Mouse (Mus musculus) thymus, adult 2 months (tissue): ENCODE data around the gene Kiss1. TPM values are rescaled to one million over a fixed set of nuclear protein-coding genes. Genes with fewer than 3 reads are reported as not detected.

Experiments
- DNase-seq: peaks from one replicate; pipeline ENCODE4 v3.0.0; 2021
- H3K27ac ChIP-seq: fragments of 200-500 bp; 2 replicates; pipeline ENCODE4 v1.5.1; 2012; ENCODE audit warnings: low read length, control low read depth; ENCODE audit not compliant: control insufficient read depth, insufficient read depth
- H3K27me3 ChIP-seq: fragments of 200-500 bp; 2 replicates; pipeline ENCODE4 v1.6.1; 2012; ENCODE audit warnings: mild to moderate bottlenecking, low read length, moderate library complexity, mixed read lengths; ENCODE audit not compliant: control insufficient read depth, insufficient read depth
- H3K36me3 ChIP-seq: fragments of 200-500 bp; 2 replicates; pipeline ENCODE4 v1.6.1; 2012; ENCODE audit warnings: mild to moderate bottlenecking, low read length, moderate library complexity; ENCODE audit not compliant: control insufficient read depth, insufficient read depth
- H3K4me1 ChIP-seq: fragments of 200-500 bp; replicated peaks from 2 replicates; pipeline ENCODE4 v1.6.1; 2012; ENCODE audit warnings: low read length; ENCODE audit not compliant: control insufficient read depth, insufficient read depth
- H3K4me3 ChIP-seq: fragments of 200-500 bp; 2 replicates; pipeline ENCODE4 v1.5.1; 2012; ENCODE audit warnings: mild to moderate bottlenecking, low read length, control low read depth, moderate library complexity; ENCODE audit not compliant: control insufficient read depth, insufficient read depth
- CTCF ChIP-seq: fragments of 200-500 bp; IDR thresholded peaks from 2 replicates; pipeline ENCODE4 v1.5.1; 2012; ENCODE audit warnings: mild to moderate bottlenecking, control low read depth, low read length, moderate library complexity, borderline replicate concordance; ENCODE audit not compliant: control insufficient read depth, poor library complexity, insufficient read depth; ENCODE audit errors: extremely low read depth
- POLR2A ChIP-seq: fragments of 200-500 bp; IDR thresholded peaks from 2 replicates; pipeline ENCODE4 v1.6.1; 2012; ENCODE audit warnings: mild to moderate bottlenecking, low read length, control low read depth, moderate library complexity; ENCODE audit not compliant: control insufficient read depth, poor library complexity, insufficient read depth; ENCODE audit errors: extremely low read depth
- WGBS: fragments of 180-500 bp; shearing (Covaris S2); methylation state at CpG from one replicate; pipeline ENCODE4 v1.1.7; 2018; 5-methylcytosine and 5-hydroxymethylcytosine counted together
- polyA plus RNA-seq: library from polyadenylated mRNA; depleted of rRNA; stranded (reverse); fragments of >200 nt; gene quantifications from 2 replicates; pipeline ENCODE4 v1.2.3, GENCODE M21; 2012; rRNA removed

Kiss1 gene
- polyA plus RNA-seq, 1 experiment = not detected

DNA sequence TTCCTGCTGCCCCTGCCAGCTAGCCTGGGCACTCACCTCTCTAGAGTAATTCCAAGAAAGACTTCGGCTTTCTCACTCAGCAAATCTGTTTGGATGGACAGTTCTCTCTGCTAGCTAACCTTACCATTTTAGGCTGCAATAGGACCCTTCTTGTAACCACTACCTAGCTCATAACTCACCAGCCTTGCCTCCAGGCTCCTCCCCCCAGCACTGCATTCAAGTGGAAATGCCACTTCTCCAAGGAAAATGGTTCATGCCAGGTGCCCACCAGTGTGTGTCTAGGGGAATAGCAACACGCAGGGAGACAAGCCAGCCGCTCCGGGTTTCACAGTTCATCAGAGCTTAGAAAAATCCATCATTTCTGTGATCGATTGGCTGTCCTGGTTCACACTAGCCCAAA, 55.9 kb downstream of the Kiss1 start:
- Histone ChIP-seq H3K4me1 (no peaks in the 10 kb centered on the region), H3K27ac (no peak overlapping the region), H3K4me3 (no peak overlapping the region), H3K27me3 (no peaks in the 10 kb centered on the region), H3K36me3 (no peaks in the 10 kb centered on the region)
- DNase-seq = no peak
- 94% methylated on average over 5 of the region's 5 CpGs for WGBS
- TF ChIP-seq POLR2A (no peak), CTCF (no peak)

Other genes starting within 250 kb of the Kiss1 start
- 45.8 and 55.0 TPM in 2 replicates for gene Ppp1r15b, start 190.7 kb upstream of the Kiss1 start, polyA plus RNA-seq
- gene Plekha6, start 157.7 kb upstream of the Kiss1 start, polyA plus RNA-seq = 5.1 and 9.4 TPM in 2 replicates
- gene Golt1a, start 12.1 kb upstream of the Kiss1 start, polyA plus RNA-seq = 0.07 TPM in 1 of 2 replicates, not detected in the other
- 0.22 and 0.65 TPM in 2 replicates for gene Ren1, start 28.6 kb downstream of the Kiss1 start, polyA plus RNA-seq
- 0.18 and 0.80 TPM in 2 replicates for gene Etnk2, start 41.7 kb downstream of the Kiss1 start, polyA plus RNA-seq
- 17.2 and 22.1 TPM in 2 replicates for gene Sox13, start 102.5 kb downstream of the Kiss1 start, polyA plus RNA-seq